Mouse (Mus musculus): ENCODE data around the gene Peli2. TPM values are rescaled to one million over a fixed set of nuclear protein-coding genes. Genes with fewer than 3 reads are reported as not detected.

Gene Peli2
- total RNA-seq, 1 experiment = 1.6 TPM

GRCm38 (mm10) chr14:48091160-48091559 is 29.5 kb upstream of the Peli2 start:
- H3K27ac ChIP-seq (ENCODE audit: insufficient read depth, low read depth, low read length, poor library complexity, severe bottlenecking) = no peak overlapping the region
- H3K4me1 ChIP-seq (ENCODE audit: control insufficient read depth in 2 of 2, insufficient read depth in 2 of 2, low read length in 2 of 2, poor library complexity in 1 of 2) = no peaks in the 10 kb centered on the region
- no peak for DNase-seq (ENCODE audit: low read depth, low spot score)
- H3K36me3 ChIP-seq (ENCODE audit: control insufficient read depth, insufficient read depth, low read length, poor library complexity, severe bottlenecking) = no peaks in the 10 kb centered on the region
- no peaks in the 10 kb centered on the region for H3K9me3 ChIP-seq (ENCODE audit: control insufficient read depth, insufficient read depth, low read depth, low read length)
- no peak overlapping the region for H3K4me3 ChIP-seq (ENCODE audit: insufficient read depth in 1 of 2, low read depth in 1 of 2, low read length in 2 of 2, poor library complexity in 1 of 2, severe bottlenecking in 1 of 2)
- no peak for TF ChIP-seq ZC3H11A (IDR thresholded peaks at IDR 0.05; ENCODE audit: borderline replicate concordance, low read depth, low read length)
- TF ChIP-seq ZNF384 (IDR thresholded peaks at IDR 0.05; ENCODE audit: low read depth, low read length) = no peak
- no peak for TF ChIP-seq MAFK (IDR thresholded peaks at IDR 0.05; ENCODE audit: insufficient read depth, low read depth, low read length)
- no peak for TF ChIP-seq CHD2 (IDR thresholded peaks at IDR 0.05; ENCODE audit: low read depth, low read length)
- H3K9ac ChIP-seq (ENCODE audit: insufficient read depth, low read depth, low read length, poor library complexity, severe bottlenecking) = no peak overlapping the region
- in situ Hi-C loops (cut with MboI; ENCODE audit: low sequenced_read_pairs in 2 of 2, unreplicated experiment in 2 of 2) = no loop called here

GRCm38 (mm10) chr14:48098253-48098652 is 22.4 kb upstream of the Peli2 start:
- no peak overlapping the region for H3K4me3 ChIP-seq (ENCODE audit: insufficient read depth in 1 of 2, low read depth in 1 of 2, low read length in 2 of 2, poor library complexity in 1 of 2, severe bottlenecking in 1 of 2)
- H3K9ac ChIP-seq (ENCODE audit: insufficient read depth, low read depth, low read length, poor library complexity, severe bottlenecking) = no peak overlapping the region
- no peaks in the 10 kb centered on the region for H3K9me3 ChIP-seq (ENCODE audit: control insufficient read depth, insufficient read depth, low read depth, low read length)
- TF ChIP-seq ZNF384 (IDR thresholded peaks at IDR 0.05; ENCODE audit: low read depth, low read length) (no peak), MAFK (IDR thresholded peaks at IDR 0.05; ENCODE audit: insufficient read depth, low read depth, low read length) (no peak), CHD2 (IDR thresholded peaks at IDR 0.05; ENCODE audit: low read depth, low read length) (no peak), ZC3H11A (IDR thresholded peaks at IDR 0.05; ENCODE audit: borderline replicate concordance, low read depth, low read length) (no peak), HCFC1 (IDR thresholded peaks at IDR 0.05; ENCODE audit: borderline replicate concordance, insufficient read depth, low read length) (no peak)
- H3K4me1 ChIP-seq (ENCODE audit: control insufficient read depth in 2 of 2, insufficient read depth in 2 of 2, low read length in 2 of 2, poor library complexity in 1 of 2) = no peaks in the 10 kb centered on the region; a peak in 2 of 4 replicates
- H3K27ac ChIP-seq (ENCODE audit: insufficient read depth, low read depth, low read length, poor library complexity, severe bottlenecking) = no peak overlapping the region
- in situ Hi-C loops (cut with MboI; ENCODE audit: low sequenced_read_pairs in 2 of 2, unreplicated experiment in 2 of 2) = no loop called here
- H3K36me3 ChIP-seq (ENCODE audit: control insufficient read depth, insufficient read depth, low read length, poor library complexity, severe bottlenecking) = no peaks in the 10 kb centered on the region
- DNase-seq (ENCODE audit: low read depth, low spot score) = no peak

GRCm38 (mm10) chr14:48099354-48099753 is 21.3 kb upstream of the Peli2 start:
- in situ Hi-C loops (cut with MboI; ENCODE audit: low sequenced_read_pairs in 2 of 2, unreplicated experiment in 2 of 2) = no loop called here
- no peaks in the 10 kb centered on the region; a peak in 2 of 4 replicates for H3K4me1 ChIP-seq (ENCODE audit: control insufficient read depth in 2 of 2, insufficient read depth in 2 of 2, low read length in 2 of 2, poor library complexity in 1 of 2)
- no peaks in the 10 kb centered on the region for H3K36me3 ChIP-seq (ENCODE audit: control insufficient read depth, insufficient read depth, low read length, poor library complexity, severe bottlenecking)
- no peaks in the 10 kb centered on the region for H3K9me3 ChIP-seq (ENCODE audit: control insufficient read depth, insufficient read depth, low read depth, low read length)
- no peak overlapping the region for H3K4me3 ChIP-seq (ENCODE audit: insufficient read depth in 1 of 2, low read depth in 1 of 2, low read length in 2 of 2, poor library complexity in 1 of 2, severe bottlenecking in 1 of 2)
- no peak for DNase-seq (ENCODE audit: low read depth, low spot score)
- H3K27ac ChIP-seq (ENCODE audit: insufficient read depth, low read depth, low read length, poor library complexity, severe bottlenecking) = no peak overlapping the region
- TF ChIP-seq ZC3H11A (IDR thresholded peaks at IDR 0.05; ENCODE audit: borderline replicate concordance, low read depth, low read length) (no peak), HCFC1 (IDR thresholded peaks at IDR 0.05; ENCODE audit: borderline replicate concordance, insufficient read depth, low read length) (no peak), CHD2 (IDR thresholded peaks at IDR 0.05; ENCODE audit: low read depth, low read length) (no peak), ZNF384 (IDR thresholded peaks at IDR 0.05; ENCODE audit: low read depth, low read length) (no peak), MAFK (IDR thresholded peaks at IDR 0.05; ENCODE audit: insufficient read depth, low read depth, low read length) (no peak)
- no peak overlapping the region for H3K9ac ChIP-seq (ENCODE audit: insufficient read depth, low read depth, low read length, poor library complexity, severe bottlenecking)

- no peak overlapping the region for H3K4me3 ChIP-seq (ENCODE audit: insufficient read depth in 1 of 2, low read depth in 1 of 2, low read length in 2 of 2, poor library complexity in 1 of 2, severe bottlenecking in 1 of 2)
- no peaks in the 10 kb centered on the region for H3K9me3 ChIP-seq (ENCODE audit: control insufficient read depth, insufficient read depth, low read depth, low read length)
- no peaks in the 10 kb centered on the region for H3K36me3 ChIP-seq (ENCODE audit: control insufficient read depth, insufficient read depth, low read length, poor library complexity, severe bottlenecking)
- H3K9ac ChIP-seq (ENCODE audit: insufficient read depth, low read depth, low read length, poor library complexity, severe bottlenecking) = no peak overlapping the region
- H3K27ac ChIP-seq (ENCODE audit: insufficient read depth, low read depth, low read length, poor library complexity, severe bottlenecking) = no peak overlapping the region
- no peak for TF ChIP-seq CHD2 (IDR thresholded peaks at IDR 0.05; ENCODE audit: low read depth, low read length)
- no peak for TF ChIP-seq MAFK (IDR thresholded peaks at IDR 0.05; ENCODE audit: insufficient read depth, low read depth, low read length)
- no peak for TF ChIP-seq ZNF384 (IDR thresholded peaks at IDR 0.05; ENCODE audit: low read depth, low read length)
- in situ Hi-C loops (cut with MboI; ENCODE audit: low sequenced_read_pairs in 2 of 2, unreplicated experiment in 2 of 2) = no loop called here
- H3K4me1 ChIP-seq (ENCODE audit: control insufficient read depth in 2 of 2, insufficient read depth in 2 of 2, low read length in 2 of 2, poor library complexity in 1 of 2) = no peaks in the 10 kb centered on the region
- DNase-seq (ENCODE audit: low read depth, low spot score) = no peak
These were observed 14.2 kb upstream of the Peli2 start for GRCm38 (mm10) chr14:48106453-48106852.

GRCm38 (mm10) chr14:48117986-48118385 is 2.6 kb upstream of the Peli2 start:
- Histone ChIP-seq H3K27ac (ENCODE audit: insufficient read depth, low read depth, low read length, poor library complexity, severe bottlenecking) (no peak overlapping the region), H3K9ac (ENCODE audit: insufficient read depth, low read depth, low read length, poor library complexity, severe bottlenecking) (no peak overlapping the region), H3K36me3 (ENCODE audit: control insufficient read depth, insufficient read depth, low read length, poor library complexity, severe bottlenecking) (no peaks in the 10 kb centered on the region), H3K4me1 (ENCODE audit: control insufficient read depth in 2 of 2, insufficient read depth in 2 of 2, low read length in 2 of 2, poor library complexity in 1 of 2) (peaks cover 0 to 9% of the 10 kb centered on the region in 2 experiments; a peak in 2 of 4 replicates), H3K4me3 (ENCODE audit: insufficient read depth in 1 of 2, low read depth in 1 of 2, low read length in 2 of 2, poor library complexity in 1 of 2, severe bottlenecking in 1 of 2) (no peak overlapping the region), H3K9me3 (ENCODE audit: control insufficient read depth, insufficient read depth, low read depth, low read length) (no peaks in the 10 kb centered on the region)
- in situ Hi-C loops (cut with MboI; ENCODE audit: low sequenced_read_pairs in 2 of 2, unreplicated experiment in 2 of 2) = no loop called here
- TF ChIP-seq HCFC1 (IDR thresholded peaks at IDR 0.05; ENCODE audit: borderline replicate concordance, insufficient read depth, low read length) = no peak
- no peak for TF ChIP-seq MAFK (IDR thresholded peaks at IDR 0.05; ENCODE audit: insufficient read depth, low read depth, low read length)
- no peak for TF ChIP-seq ZC3H11A (IDR thresholded peaks at IDR 0.05; ENCODE audit: borderline replicate concordance, low read depth, low read length)
- TF ChIP-seq ZNF384 (IDR thresholded peaks at IDR 0.05; ENCODE audit: low read depth, low read length) = no peak
- TF ChIP-seq CHD2 (IDR thresholded peaks at IDR 0.05; ENCODE audit: low read depth, low read length) = no peak
- DNase-seq (ENCODE audit: low read depth, low spot score) = no peak

Measured in ES-E14 (cell line).